Mouse (Mus musculus): ENCODE results near the gene Zfp296. TPM values are rescaled to one million over a fixed set of nuclear protein-coding genes. Genes with fewer than 3 reads are reported as not detected.

Zfp296 gene
- total and polyA plus RNA-seq, 2 experiments: 0.83 to 1.3 TPM

DNA sequence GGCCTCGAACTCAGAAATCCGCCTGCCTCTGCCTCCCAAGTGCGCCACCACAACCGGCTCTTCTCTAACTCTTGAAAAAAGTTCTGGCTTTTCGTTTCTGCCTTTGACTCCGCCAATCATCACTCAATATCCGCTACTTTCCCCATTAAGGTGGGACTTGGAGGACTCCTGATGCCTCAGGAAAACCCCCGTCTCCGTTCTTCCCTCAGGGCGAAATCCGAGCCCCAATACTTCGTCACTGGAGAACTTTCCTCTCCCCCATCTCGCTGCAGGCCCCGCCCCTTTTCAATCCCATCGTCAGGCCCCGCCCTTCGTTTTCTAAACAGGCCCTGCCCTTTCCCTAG is 51.1 kb downstream of the Zfp296 start:
- Histone ChIP-seq H3K27me3 (ENCODE audit: control insufficient read depth, insufficient read depth, low read length) (no peaks in the 10 kb centered on the region), H3K4me3 (ENCODE audit: insufficient read depth, low read depth, low read length) (peak overlapping the region; percentile 68), H3K79me2 (ENCODE audit: control insufficient read depth, insufficient read depth, low read length) (no peaks in the 10 kb centered on the region), H3K36me3 (ENCODE audit: control insufficient read depth, insufficient read depth, low read length) (no peaks in the 10 kb centered on the region), H3K27ac (replicated peaks; ENCODE audit: insufficient read depth, low read depth, low read length) (0 out of 2 replicates have a peak overlapping the region, but pooled peaks have one; percentile 4), H3K4me1 (ENCODE audit: control insufficient read depth, insufficient read depth, low read length) (no peaks in the 10 kb centered on the region), H3K9ac (ENCODE audit: low read depth, low read length) (no peak overlapping the region)
- DNase-seq (ENCODE audit: extremely low read depth, low read depth, low spot score): no peak
- no peak for TF ChIP-seq POLR2A (IDR thresholded peaks at IDR 0.05; ENCODE audit: extremely low read depth, insufficient read depth, low read length)
- TF ChIP-seq CTCF (IDR thresholded peaks at IDR 0.05; ENCODE audit: low read depth, low read length): no peak
- 19% methylated on average over 17 of the region's 17 CpGs for WGBS

- peak overlapping the region; percentile 82 for H3K9ac ChIP-seq (ENCODE audit: low read depth, low read length)
- peak overlapping the region; percentile 68 for H3K4me3 ChIP-seq (ENCODE audit: insufficient read depth, low read depth, low read length)
- H3K4me1 ChIP-seq (ENCODE audit: control insufficient read depth, insufficient read depth, low read length): no peaks in the 10 kb centered on the region
- no peaks in the 10 kb centered on the region for H3K27me3 ChIP-seq (ENCODE audit: control insufficient read depth, insufficient read depth, low read length)
- peak overlapping the region; percentile 46 for H3K27ac ChIP-seq (replicated peaks; ENCODE audit: insufficient read depth, low read depth, low read length)
- DNase-seq (ENCODE audit: extremely low read depth, low read depth, low spot score): peak; percentile 87
- H3K79me2 ChIP-seq (ENCODE audit: control insufficient read depth, insufficient read depth, low read length): no peaks in the 10 kb centered on the region
- WGBS: 2% methylated on average over 57 of the region's 57 CpGs
- no peaks in the 10 kb centered on the region for H3K36me3 ChIP-seq (ENCODE audit: control insufficient read depth, insufficient read depth, low read length)
- TF ChIP-seq POLR2A (IDR thresholded peaks at IDR 0.05; ENCODE audit: extremely low read depth, insufficient read depth, low read length) (no peak), CTCF (IDR thresholded peaks at IDR 0.05; ENCODE audit: low read depth, low read length) (no peak)
Measured at GRCm38 (mm10) chr7:19628536-19629360, 51.7 kb downstream of the Zfp296 start.

GRCm38 (mm10) chr7:19629361-19629734 is 52.3 kb downstream of the Zfp296 start, which contains the start of gene Relb:
Relb (minus strand) TSS chr7:19629438.
- Histone ChIP-seq H3K27ac (replicated peaks; ENCODE audit: insufficient read depth, low read depth, low read length) (peak within 1 kb of the TSS; percentile 46), H3K4me3 (ENCODE audit: insufficient read depth, low read depth, low read length) (peak within 1 kb of the TSS; percentile 68), H3K79me2 (ENCODE audit: control insufficient read depth, insufficient read depth, low read length) (no peaks in the 10 kb centered on the region), H3K4me1 (ENCODE audit: control insufficient read depth, insufficient read depth, low read length) (no peaks in the 10 kb centered on the region), H3K27me3 (ENCODE audit: control insufficient read depth, insufficient read depth, low read length) (no peaks in the 10 kb centered on the region), H3K36me3 (ENCODE audit: control insufficient read depth, insufficient read depth, low read length) (peaks cover 4% of the 10 kb centered on the region), H3K9ac (ENCODE audit: low read depth, low read length) (peak within 1 kb of the TSS; percentile 82)
- WGBS: 2% methylated on average over 40 of the region's 41 CpGs
- no peak for TF ChIP-seq POLR2A (IDR thresholded peaks at IDR 0.05; ENCODE audit: extremely low read depth, insufficient read depth, low read length)
- no peak for TF ChIP-seq CTCF (IDR thresholded peaks at IDR 0.05; ENCODE audit: low read depth, low read length)
- DNase-seq (ENCODE audit: extremely low read depth, low read depth, low spot score): peak; percentile 21

Other genes with a start within 250 kb of the Zfp296 start
- 6.5 and 6.6 TPM in 2 replicates for gene Ercc1, start 232.5 kb upstream of the Zfp296 start, total RNA-seq (2014; rRNA removed)
- 8.5 and 9.4 TPM in 2 replicates for gene Ercc1, start 232.5 kb upstream of the Zfp296 start, polyA plus RNA-seq (2012; rRNA removed)
- gene Cd3eap, start 217.8 kb upstream of the Zfp296 start, total RNA-seq (2014; rRNA removed): 1.3 and 1.7 TPM in 2 replicates
- gene Cd3eap, start 217.8 kb upstream of the Zfp296 start, polyA plus RNA-seq (2012; rRNA removed): 6.5 and 7.0 TPM in 2 replicates
- gene Ppp1r13l, start 217.5 kb upstream of the Zfp296 start, total RNA-seq (2014; rRNA removed): 0.18 and 0.20 TPM in 2 replicates
- 3.0 and 4.6 TPM in 2 replicates for gene Ppp1r13l, start 217.5 kb upstream of the Zfp296 start, polyA plus RNA-seq (2012; rRNA removed)
- 8.7 and 9.4 TPM in 2 replicates for gene Ercc2, start 195.3 kb upstream of the Zfp296 start, total RNA-seq (2014; rRNA removed)
- 18.7 and 26.8 TPM in 2 replicates for gene Ercc2, start 195.3 kb upstream of the Zfp296 start, polyA plus RNA-seq (2012; rRNA removed)
- gene Klc3, start 173.2 kb upstream of the Zfp296 start, total RNA-seq (2014; rRNA removed): 0.37 TPM in 1 of 2 replicates, not detected in the other
- 0.17 and 0.24 TPM in 2 replicates for gene Klc3, start 173.2 kb upstream of the Zfp296 start, polyA plus RNA-seq (2012; rRNA removed)
- gene Ckm, start 172.5 kb upstream of the Zfp296 start, total RNA-seq (2014; rRNA removed): 0.07 and 11.0 TPM in 2 replicates
- 0.16 and 0.18 TPM in 2 replicates for gene Ckm, start 172.5 kb upstream of the Zfp296 start, polyA plus RNA-seq (2012; rRNA removed)
- gene Mark4, start 118.5 kb upstream of the Zfp296 start, total RNA-seq (2014; rRNA removed): 1.8 and 2.8 TPM in 2 replicates
- gene Mark4, start 118.5 kb upstream of the Zfp296 start, polyA plus RNA-seq (2012; rRNA removed): 4.9 and 6.4 TPM in 2 replicates
- gene Exoc3l2, start 114.0 kb upstream of the Zfp296 start, total RNA-seq (2014; rRNA removed): 2.1 and 2.2 TPM in 2 replicates
- 5.1 and 5.8 TPM in 2 replicates for gene Exoc3l2, start 114.0 kb upstream of the Zfp296 start, polyA plus RNA-seq (2012; rRNA removed)
- 2.8 and 3.9 TPM in 2 replicates for gene Bloc1s3, start 68.9 kb upstream of the Zfp296 start, total RNA-seq (2014; rRNA removed)
- gene Bloc1s3, start 68.9 kb upstream of the Zfp296 start, polyA plus RNA-seq (2012; rRNA removed): 6.2 and 7.3 TPM in 2 replicates
- gene Trappc6a, start 68.9 kb upstream of the Zfp296 start, total RNA-seq (2014; rRNA removed): 19.9 and 25.5 TPM in 2 replicates
- 58.0 and 58.2 TPM in 2 replicates for gene Trappc6a, start 68.9 kb upstream of the Zfp296 start, polyA plus RNA-seq (2012; rRNA removed)
- gene Nkpd1, start 59.4 kb upstream of the Zfp296 start, total RNA-seq (2014; rRNA removed): not detected in 2 replicates
- not detected in 2 replicates for gene Nkpd1, start 59.4 kb upstream of the Zfp296 start, polyA plus RNA-seq (2012; rRNA removed)
- 25.0 and 25.6 TPM in 2 replicates for gene Ppp1r37, start 14.2 kb upstream of the Zfp296 start, total RNA-seq (2014; rRNA removed)
- 82.3 and 84.2 TPM in 2 replicates for gene Ppp1r37, start 14.2 kb upstream of the Zfp296 start, polyA plus RNA-seq (2012; rRNA removed)
- gene Gemin7, start 308 bp downstream of the Zfp296 start, total RNA-seq (2014; rRNA removed): 31.2 and 40.1 TPM in 2 replicates
- gene Gemin7, start 308 bp downstream of the Zfp296 start, polyA plus RNA-seq (2012; rRNA removed): 60.2 and 61.6 TPM in 2 replicates
- 4.9 and 5.3 TPM in 2 replicates for gene Clasrp, start 27.2 kb downstream of the Zfp296 start, total RNA-seq (2014; rRNA removed)
- gene Clasrp, start 27.2 kb downstream of the Zfp296 start, polyA plus RNA-seq (2012; rRNA removed): 18.0 and 24.8 TPM in 2 replicates
- gene Relb, start 52.2 kb downstream of the Zfp296 start, total RNA-seq (2014; rRNA removed): 1.3 and 2.3 TPM in 2 replicates
- gene Relb, start 52.2 kb downstream of the Zfp296 start, polyA plus RNA-seq (2012; rRNA removed): 1.5 and 3.3 TPM in 2 replicates
- 49.8 and 77.8 TPM in 2 replicates for gene Clptm1, start 87.7 kb downstream of the Zfp296 start, total RNA-seq (2014; rRNA removed)
- 67.3 and 79.9 TPM in 2 replicates for gene Clptm1, start 87.7 kb downstream of the Zfp296 start, polyA plus RNA-seq (2012; rRNA removed)
- gene Apoc2, start 100.7 kb downstream of the Zfp296 start, total RNA-seq (2014; rRNA removed): 283 and 389 TPM in 2 replicates
- 221 and 425 TPM in 2 replicates for gene Apoc2, start 100.7 kb downstream of the Zfp296 start, polyA plus RNA-seq (2012; rRNA removed)
- gene Gm44805, start 104.1 kb downstream of the Zfp296 start, total RNA-seq (2014; rRNA removed): 38.2 and 45.8 TPM in 2 replicates
- gene Gm44805, start 104.1 kb downstream of the Zfp296 start, polyA plus RNA-seq (2012; rRNA removed): 86.3 and 159 TPM in 2 replicates
- 2,758 and 2,845 TPM in 2 replicates for gene Apoc4, start 104.2 kb downstream of the Zfp296 start, total RNA-seq (2014; rRNA removed)
- 3,664 and 4,159 TPM in 2 replicates for gene Apoc4, start 104.2 kb downstream of the Zfp296 start, polyA plus RNA-seq (2012; rRNA removed)
- 7,017 and 7,765 TPM in 2 replicates for gene Apoc1, start 115.4 kb downstream of the Zfp296 start, total RNA-seq (2014; rRNA removed)
- 5,801 and 8,240 TPM in 2 replicates for gene Apoc1, start 115.4 kb downstream of the Zfp296 start, polyA plus RNA-seq (2012; rRNA removed)
- gene Apoe, start 121.9 kb downstream of the Zfp296 start, total RNA-seq (2014; rRNA removed): 23,407 and 25,019 TPM in 2 replicates
- 39,394 and 43,401 TPM in 2 replicates for gene Apoe, start 121.9 kb downstream of the Zfp296 start, polyA plus RNA-seq (2012; rRNA removed)
- gene Tomm40, start 138.2 kb downstream of the Zfp296 start, total RNA-seq (2014; rRNA removed): 22.3 and 26.9 TPM in 2 replicates
- gene Tomm40, start 138.2 kb downstream of the Zfp296 start, polyA plus RNA-seq (2012; rRNA removed): 48.7 and 56.2 TPM in 2 replicates
- gene Nectin2, start 173.2 kb downstream of the Zfp296 start, total RNA-seq (2014; rRNA removed): 17.8 and 18.9 TPM in 2 replicates
- 57.4 and 68.7 TPM in 2 replicates for gene Nectin2, start 173.2 kb downstream of the Zfp296 start, polyA plus RNA-seq (2012; rRNA removed)
- gene Bcam, start 193.7 kb downstream of the Zfp296 start, total RNA-seq (2014; rRNA removed): 2.3 and 2.5 TPM in 2 replicates
- 4.8 and 5.4 TPM in 2 replicates for gene Bcam, start 193.7 kb downstream of the Zfp296 start, polyA plus RNA-seq (2012; rRNA removed)
- gene Cblc, start 219.5 kb downstream of the Zfp296 start, total RNA-seq (2014; rRNA removed): 17.4 and 17.8 TPM in 2 replicates
- 23.0 and 23.5 TPM in 2 replicates for gene Cblc, start 219.5 kb downstream of the Zfp296 start, polyA plus RNA-seq (2012; rRNA removed)
- gene Bcl3, start 245.5 kb downstream of the Zfp296 start, total RNA-seq (2014; rRNA removed): 3.0 and 7.4 TPM in 2 replicates
- gene Bcl3, start 245.5 kb downstream of the Zfp296 start, polyA plus RNA-seq (2012; rRNA removed): 72.8 and 76.8 TPM in 2 replicates

Measured in liver, adult 2 months (tissue).